Mouse (Mus musculus) thymus, postnatal 4 days (tissue): ENCODE results near the gene Tpk1.
A peak's percentile ranks its signal among the peaks of the same experiment; 100 is the strongest.

ENCODE experiments used
- DNase-seq: peaks from one replicate; pipeline ENCODE4 v3.0.0; 2021

Gene Tpk1

GRCm38 (mm10) chr6:43342386-43342785 lies 323.7 kb downstream of the Tpk1 start:
- no peak for DNase-seq

GRCm38 (mm10) chr6:43338804-43339203 lies 327.3 kb downstream of the Tpk1 start:
- DNase-seq: no peak

GRCm38 (mm10) chr6:43337491-43337961 lies 328.6 kb downstream of the Tpk1 start:
- DNase-seq: no peak

- peak; percentile 16 for DNase-seq
Observed at GRCm38 (mm10) chr6:43335619-43336234, 330.4 kb downstream of the Tpk1 start.

GRCm38 (mm10) chr6:43333479-43333878 lies 332.6 kb downstream of the Tpk1 start:
- DNase-seq: no peak

- no peak for DNase-seq
Observed at GRCm38 (mm10) chr6:43312961-43313656, 353.0 kb downstream of the Tpk1 start.

GRCm38 (mm10) chr6:43312546-43312945 lies 353.5 kb downstream of the Tpk1 start:
- no peak for DNase-seq

GRCm38 (mm10) chr6:43310071-43310470 lies 356.0 kb downstream of the Tpk1 start:
- DNase-seq: no peak

- peak; percentile 8 for DNase-seq
Observed at GRCm38 (mm10) chr6:43309454-43309853, 356.6 kb downstream of the Tpk1 start, which contains the start of gene Nobox. Gene Nobox (minus strand): TSS chr6:43309554.

- no peak for DNase-seq
Observed at GRCm38 (mm10) chr6:43297508-43297850, 368.6 kb downstream of the Tpk1 start.

- no peak for DNase-seq
Observed at GRCm38 (mm10) chr6:43296798-43297507, 369.1 kb downstream of the Tpk1 start.

GRCm38 (mm10) chr6:43295908-43296307 lies 370.2 kb downstream of the Tpk1 start:
- no peak for DNase-seq
